Mouse (Mus musculus) left cerebral cortex, postnatal 10 days (tissue): ENCODE measurements at regions not wholly inside any gene's neighbourhood (a gene's known extent, or its start where the extent isn't known, plus 50 kb on each side); places are given as distances from the start of the nearest gene placed in this dataset.

Experiments used
- DNase-seq, 2 experiments: peaks; one replicate each; pipeline ENCODE4 v3.0.0; 2021 to 2022; ENCODE audit warnings: low spot score in 2 of 2, mixed read lengths in 1 of 2; ENCODE audit errors: extremely low spot score in 1 of 2
- intact Hi-C: fragments of 180-260 bp; cut with DNase I; formaldehyde crosslinking; loops from one replicate; pipeline ENCODE4 v1.15.1; 2025

DNA sequence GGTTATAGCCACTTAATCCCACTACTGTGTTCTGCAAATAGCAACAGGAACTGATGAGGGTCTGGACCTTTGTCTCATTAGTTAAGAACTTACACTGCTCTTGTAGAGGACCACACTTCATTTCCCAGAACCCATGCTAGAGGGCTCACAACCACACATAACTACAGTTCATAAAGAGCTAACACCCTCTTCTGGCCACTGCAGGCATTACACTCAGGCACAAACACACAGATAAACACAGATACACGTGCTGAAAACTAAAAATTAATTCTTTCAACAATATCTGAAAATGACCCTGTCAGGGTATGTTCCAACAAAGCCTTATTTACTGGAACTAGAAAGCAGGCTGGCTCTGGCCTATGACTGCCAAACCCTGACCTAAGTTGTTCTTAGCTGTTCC is 529.0 kb upstream of the Mctp2 start:
- intact Hi-C loops, result no loop called here
- no peak for DNase-seq

DNA sequence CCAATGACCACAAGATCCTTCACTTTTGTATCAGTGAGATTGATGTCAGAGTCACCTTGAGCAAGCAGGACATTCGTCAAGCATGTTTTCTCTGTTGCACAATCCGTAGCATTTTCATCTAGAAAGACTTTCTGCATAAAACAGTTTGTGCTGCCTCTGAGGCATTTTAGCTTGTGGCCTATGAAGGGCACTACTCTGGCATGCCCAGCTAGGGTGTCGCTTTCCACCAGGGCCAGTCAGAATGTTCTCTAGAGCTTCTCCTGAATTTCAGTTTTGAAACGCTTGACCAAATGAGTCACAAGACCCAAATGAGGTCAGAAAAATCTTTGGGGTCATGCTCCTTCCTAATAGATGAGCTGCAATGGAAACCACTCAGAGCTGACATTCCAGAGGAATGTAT is 529.6 kb upstream of the Mctp2 start:
- DNase-seq, result no peak
- intact Hi-C loops, result no loop called here

DNA sequence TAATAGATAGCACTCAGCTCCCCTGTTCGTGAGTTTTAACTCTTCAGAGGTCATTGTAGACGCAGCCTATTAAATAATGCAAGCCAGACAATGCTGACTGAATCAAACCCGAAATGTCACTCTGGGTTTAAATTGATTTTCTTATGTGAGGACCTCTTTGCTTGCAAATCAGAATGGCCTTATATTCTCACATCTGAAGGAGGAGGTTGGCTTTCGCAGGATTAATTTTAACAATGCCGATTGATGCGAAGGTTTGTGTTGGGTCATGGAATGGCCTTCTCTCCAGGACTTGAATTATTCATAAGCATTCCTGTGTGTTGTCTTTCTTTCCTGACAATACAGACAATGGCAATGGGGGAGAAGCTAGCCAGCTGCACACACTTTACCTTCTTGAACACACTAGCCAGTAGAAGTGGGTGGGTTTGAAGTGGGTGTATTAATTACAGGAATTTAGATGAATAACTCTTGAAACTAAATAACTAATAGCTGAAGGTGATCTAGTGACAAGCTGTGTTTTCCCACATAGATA is 530.1 kb upstream of the Mctp2 start:
- DNase-seq, result no peak
- intact Hi-C loops, result no loop called here

DNA sequence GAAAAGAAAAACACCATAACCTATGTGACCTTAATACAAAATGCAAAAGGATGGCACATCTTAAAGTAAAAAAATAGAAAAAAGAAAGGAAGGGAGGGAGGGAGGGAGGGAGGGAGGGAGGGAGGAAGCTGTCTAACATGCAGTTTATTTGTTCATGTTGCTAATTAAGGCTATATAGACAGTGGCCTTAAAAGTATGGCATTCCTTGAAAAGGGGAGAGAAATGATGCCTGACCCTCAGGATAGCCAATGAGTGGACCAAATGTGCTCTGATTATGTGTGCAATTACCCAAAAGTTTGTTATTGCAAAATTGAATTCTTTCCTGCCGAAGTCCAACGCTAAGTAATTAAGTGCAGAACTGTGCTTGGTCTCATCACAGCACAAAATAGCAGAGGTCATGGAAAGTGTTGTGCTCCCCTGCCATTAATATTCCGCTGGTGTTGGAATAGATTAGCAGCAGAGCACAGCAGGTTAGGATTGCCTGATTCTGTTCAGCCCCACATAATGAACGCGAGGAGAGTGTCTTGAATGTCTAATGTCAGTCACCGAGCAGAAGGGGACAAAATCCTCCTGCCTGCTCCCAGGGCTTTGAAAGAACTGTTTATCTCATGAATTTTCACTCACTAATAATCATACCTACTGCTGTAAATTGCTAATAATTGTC is 531.7 kb upstream of the Mctp2 start:
- DNase-seq, result no peak
- intact Hi-C loops, result no loop called here

DNA sequence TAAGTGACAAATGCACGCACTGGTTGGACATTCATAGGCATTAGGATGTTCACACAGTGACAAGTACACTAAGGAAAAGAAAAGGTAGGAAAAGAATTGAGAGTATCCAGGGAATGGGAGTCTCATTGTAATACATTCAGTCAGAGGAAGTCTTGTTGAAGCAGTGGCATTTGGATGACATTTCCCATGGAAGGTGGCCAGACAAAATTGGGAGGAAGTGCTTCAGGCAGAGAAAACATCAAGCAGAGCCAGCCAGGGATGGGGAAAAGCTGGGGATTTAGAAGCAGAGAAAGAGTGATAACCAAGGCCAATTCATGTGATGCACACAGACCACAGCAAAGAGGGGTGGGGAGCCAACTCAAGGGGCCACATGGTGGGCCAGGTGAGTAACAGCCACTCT is 524.0 kb upstream of the Rgma start:
- intact Hi-C loops, result no loop called here
- DNase-seq, result no peak

DNA sequence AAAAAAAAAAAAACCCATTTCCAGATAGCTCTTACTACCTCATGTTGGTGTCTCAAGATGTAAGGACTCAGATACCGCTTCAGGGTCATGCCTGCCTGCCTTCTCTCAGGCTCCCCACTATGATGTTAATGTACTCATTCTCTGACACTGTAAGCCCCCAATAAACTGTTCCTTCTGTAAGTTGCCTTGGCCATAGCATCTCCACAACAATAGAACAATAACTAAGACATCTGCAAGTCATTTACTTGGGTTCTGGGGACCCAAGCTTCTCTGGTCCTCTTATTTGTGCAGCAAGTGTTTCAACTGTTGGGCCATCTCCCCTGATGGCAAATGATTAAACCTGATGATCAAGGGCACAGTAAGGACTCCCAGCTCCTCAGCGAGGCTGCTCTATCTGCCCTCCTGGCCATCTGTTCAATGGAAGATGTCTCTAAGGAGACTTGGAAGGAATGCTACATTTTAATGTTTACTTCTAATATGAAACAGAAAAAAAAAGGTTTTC is 520.8 kb upstream of the Rgma start:
- no peak for DNase-seq
- intact Hi-C loops, result no loop called here

DNA sequence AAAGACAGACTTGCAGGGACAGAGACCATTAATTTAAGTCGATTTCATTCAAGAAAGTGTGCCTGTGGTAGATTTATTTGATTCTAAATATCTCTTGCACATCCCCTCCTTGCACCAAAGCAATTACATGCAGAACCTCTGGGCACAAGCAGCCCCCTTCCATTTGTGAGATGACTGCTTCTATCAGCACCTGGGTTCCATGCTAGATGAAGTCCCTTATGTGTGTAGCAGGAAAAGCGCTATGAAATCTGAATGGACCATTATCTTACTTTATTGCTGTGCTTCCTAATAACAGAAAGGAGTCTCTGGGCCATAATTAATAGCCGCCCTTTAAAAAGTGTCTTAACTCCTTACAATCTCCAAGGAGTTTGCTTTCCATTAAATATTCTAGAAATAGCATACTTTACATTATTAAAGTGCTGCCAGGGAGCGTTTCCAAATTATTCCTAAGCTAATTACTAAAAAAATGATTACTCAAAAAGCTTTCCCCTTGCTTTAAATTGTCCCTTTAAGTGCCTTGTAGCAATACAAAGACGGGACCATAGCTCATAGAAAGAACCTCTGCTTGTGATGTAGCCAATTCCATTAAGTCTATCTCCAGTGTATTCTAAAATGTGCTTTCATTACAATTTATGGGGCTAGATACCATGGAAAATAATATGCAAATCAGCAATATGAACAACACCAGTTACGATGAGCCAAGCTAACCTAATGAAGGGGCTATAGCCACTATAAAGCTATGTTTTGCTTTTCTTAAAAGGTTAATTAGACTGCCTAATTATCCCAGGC is 508.1 kb upstream of the Rgma start:
- intact Hi-C loops, result no loop called here
- no peak for DNase-seq

DNA sequence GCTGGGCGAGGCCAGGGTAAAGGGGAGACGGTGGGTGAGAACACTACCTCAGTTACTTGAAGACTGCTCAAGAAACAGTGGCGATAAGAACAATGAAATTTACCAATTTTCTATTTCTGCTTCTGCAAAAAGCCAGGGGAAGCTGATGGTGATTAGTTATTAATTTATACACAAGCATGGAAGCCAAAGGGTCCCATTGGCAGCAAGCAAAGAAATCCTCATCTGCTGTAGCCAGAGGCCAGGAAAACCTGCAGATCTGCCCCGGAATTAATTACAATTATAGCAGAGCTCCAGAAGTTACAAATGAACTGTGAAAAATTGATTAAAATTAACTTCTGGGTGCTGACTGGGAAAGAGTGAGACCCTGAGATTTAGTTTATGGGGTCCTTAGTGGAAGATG is 506.2 kb upstream of the Rgma start:
- DNase-seq, result no peak
- intact Hi-C loops, result no loop called here

DNA sequence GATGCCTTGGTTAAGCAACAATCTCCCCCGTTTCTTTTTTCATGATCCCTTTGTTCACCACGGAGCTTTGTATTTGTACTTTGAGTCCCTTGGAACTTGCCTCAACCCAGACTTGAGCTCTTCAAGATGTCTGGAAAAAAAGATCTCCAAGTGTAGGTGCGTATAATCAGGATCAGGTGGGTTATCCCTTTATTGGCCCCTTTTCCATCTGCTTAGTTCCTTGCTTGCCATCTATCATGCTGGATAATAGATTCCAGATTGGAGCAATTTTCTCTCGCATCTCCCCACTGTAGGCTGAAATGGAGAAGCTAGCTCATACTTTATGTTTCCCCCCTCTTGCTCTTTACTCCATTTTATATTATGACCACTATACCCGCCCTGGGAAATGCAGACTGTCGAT is 474.5 kb upstream of the Rgma start:
- no peak for DNase-seq
- intact Hi-C loops, result no loop called here

DNA sequence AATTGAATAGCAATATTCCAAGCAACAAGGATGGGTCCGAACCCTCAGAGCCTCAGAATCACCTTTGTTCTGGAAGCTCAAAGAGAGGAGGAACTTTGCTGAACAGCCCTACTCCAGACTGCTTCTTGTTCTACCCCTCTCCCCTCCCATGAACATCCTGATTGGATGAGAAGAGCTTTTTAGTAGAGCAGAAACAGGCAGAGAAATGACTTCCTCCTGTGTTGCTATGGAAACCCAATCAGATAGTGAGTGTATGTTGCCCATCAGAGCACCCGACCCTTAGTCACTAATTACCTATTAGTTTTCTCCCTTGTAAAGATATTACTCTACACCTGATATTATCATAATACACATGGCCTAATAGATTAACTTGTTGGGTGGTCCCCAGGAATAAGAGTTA is 469.4 kb upstream of the Rgma start:
- intact Hi-C loops, result no loop called here
- no peak for DNase-seq

DNA sequence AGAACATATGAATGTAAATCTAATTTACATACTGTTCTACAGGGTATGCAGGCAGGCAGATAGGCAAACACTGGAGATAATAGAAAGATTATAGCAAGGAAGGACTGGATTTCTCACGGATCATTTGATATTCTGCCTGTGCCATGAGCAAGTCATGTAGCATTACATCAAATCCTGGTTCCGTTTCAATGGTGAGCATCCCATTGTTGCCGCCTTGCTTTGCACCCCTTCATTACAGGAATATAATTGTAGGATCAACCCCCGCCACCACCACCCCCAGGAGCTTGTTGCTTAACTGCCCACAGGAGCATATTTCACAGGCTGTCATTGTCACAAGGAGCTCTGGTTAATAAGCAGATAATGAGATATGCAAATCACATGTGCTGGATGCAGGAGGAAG is 468.8 kb upstream of the Rgma start:
- intact Hi-C loops, result no loop called here
- DNase-seq, result no peak

DNA sequence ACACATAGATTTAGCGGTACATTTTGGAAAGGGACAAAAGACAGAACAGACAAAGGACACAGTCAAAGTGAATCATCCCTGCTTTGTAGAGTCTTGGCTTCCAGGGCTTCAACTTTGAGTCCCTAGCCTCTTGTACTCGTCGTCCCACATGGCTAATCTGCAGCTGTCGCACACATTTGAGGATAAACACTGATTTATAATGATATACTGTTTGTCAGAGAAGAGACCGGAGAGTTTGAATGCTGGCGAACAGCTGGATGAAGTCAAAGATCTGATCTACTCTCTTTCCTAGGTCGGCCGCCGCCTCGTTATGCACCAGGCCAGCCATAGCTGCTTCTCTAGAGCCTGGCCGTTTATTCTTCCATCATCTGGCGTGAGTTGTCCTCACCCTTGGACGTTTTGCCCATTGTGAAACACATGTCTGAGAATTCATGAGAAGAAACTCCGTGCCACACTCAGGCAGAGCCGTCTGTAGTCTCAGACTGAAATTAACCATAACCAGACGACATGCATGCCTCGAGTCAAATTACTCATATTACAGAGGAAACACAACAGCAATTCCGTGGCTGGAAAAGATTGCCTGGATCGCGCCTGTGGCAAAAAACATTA is 448.4 kb upstream of the Rgma start:
- intact Hi-C loops, result no loop called here
- no peak for DNase-seq

DNA sequence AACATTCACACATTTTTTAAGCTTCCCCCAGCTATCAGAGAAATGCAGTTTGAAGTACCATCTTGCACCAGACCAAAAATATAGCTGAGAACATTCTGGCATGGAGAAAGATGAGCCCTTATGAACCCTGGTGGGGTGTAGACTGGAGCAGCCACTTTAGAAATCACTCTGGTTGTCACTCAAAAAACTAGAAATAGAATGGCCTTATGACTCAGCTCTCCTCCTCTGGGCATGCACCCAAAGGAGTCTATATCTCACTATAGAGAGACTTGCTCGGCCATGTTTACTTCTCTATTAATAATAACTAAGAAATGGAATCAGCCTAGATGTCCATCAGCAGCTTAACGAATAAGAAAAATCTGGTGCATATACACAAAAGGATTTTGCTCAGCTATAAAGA is 436.5 kb upstream of the Rgma start:
- intact Hi-C loops, result no loop called here
- DNase-seq, result no peak

DNA sequence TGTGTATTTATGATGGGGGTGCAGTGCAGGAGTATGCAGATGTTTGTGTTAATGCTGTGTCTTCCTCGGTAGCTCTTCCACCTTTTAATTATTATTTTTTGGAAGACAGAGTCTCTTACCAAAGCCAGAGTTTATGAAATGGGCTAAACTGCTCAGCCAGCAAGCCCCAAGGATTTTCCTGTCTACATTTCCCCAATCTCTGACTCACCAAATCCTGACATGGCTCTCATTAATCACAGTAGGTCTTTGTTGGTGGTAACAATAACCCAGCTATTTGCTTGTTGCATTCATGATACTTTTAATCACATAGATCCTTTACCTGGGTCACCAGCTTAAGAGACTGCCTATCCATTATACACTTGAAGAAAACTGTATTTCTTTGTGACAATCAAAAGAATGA is 427.8 kb upstream of the Rgma start:
- no peak for DNase-seq
- intact Hi-C loops, result no loop called here

DNA sequence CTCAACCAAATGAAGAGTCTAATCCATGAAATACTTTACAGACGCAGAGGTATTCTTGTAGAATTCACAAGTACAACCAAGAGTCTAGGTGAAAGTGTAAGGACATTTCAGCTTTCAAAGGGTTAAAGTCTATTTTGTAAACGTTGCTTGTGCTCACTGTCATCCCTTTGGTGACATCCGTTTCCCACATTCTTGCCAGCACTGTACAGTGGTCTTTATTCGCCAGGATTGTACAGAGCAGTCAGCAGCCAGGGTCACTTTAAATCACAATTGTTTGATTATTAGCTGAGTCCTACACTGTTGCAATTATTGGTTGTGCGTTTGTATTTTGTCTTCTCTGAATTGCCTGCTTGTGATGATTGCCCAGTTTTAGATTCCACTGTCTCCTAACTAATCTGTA is 427.3 kb upstream of the Rgma start:
- no peak for DNase-seq
- intact Hi-C loops, result no loop called here

DNA sequence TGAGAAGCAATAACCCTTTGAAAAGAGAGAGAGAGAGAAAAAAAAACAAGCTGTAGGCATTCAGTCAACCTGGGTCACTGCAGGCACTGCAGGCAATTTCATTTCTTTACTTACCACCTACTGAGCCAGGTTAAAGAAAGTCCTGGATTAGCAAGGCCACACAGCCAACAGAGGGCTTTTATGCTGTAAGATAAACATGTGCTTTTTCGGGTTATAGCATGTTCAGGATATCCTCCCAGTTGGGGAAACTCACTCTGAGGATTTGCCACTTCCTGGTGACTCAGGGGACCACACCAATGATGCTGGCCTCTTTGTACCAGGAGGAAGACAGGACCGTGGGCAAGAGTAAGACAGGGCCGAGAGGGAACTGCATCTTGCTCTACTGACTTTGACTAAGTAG is 426.6 kb upstream of the Rgma start:
- intact Hi-C loops, result no loop called here
- DNase-seq, result no peak

DNA sequence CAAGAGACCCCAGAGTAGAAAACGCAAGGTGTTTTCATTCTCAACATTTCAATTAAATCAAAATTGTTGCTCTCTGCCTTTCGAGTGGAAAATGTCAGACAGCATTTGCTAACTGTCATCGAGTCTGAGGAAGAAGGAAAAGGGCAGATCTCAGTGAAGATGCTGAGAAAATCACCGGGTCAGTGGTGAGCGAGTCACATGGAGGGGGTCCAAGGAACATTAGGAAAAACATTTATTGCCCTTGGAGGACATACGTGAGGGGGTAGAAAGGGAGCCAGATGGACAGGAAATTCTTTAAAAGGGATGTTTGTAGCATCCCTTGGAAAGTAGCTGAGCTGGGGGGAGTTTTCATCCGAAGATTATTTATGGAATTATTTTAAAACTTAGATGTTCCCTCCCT is 425.4 kb upstream of the Rgma start:
- DNase-seq, result no peak
- intact Hi-C loops, result no loop called here

DNA sequence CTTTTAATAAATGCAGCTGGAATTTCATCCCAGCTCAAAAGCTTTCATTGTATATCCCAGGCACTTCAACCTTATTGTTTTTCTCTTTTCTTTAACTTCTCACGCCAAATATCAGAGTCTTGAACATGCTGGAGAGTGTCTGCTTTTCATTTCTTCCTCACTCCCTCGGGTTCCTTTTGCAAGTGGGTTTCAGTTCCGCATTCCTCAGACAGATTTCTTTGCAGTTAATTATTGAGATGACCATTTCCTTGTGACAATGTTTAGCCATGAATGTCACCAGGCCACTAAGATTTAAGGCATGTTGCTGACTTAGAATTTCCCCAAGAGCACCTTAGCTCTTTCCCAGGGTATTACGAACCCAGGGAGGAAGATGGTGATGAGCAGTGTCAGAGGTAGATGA is 417.6 kb upstream of the Rgma start:
- intact Hi-C loops, result no loop called here
- no peak for DNase-seq

DNA sequence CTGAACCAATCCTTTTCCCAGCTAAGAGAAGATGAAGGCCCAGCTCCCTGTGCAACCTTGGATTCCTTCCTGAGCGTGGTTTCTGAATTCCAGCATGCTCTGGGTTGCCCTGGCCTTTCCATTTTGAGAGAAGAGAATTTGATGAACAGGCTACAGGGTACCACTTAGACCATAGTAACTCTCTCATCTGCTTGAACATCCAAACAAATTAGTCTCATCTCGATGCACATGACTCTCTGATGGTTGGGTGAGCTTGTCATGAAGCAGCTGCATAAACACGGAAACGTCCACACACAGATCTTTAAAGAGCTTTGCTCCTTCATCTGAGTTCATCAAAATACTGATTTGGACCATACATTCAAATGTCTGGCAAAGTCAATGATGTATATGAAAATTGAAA is 414.0 kb upstream of the Rgma start:
- intact Hi-C loops, result no loop called here
- DNase-seq, result no peak

DNA sequence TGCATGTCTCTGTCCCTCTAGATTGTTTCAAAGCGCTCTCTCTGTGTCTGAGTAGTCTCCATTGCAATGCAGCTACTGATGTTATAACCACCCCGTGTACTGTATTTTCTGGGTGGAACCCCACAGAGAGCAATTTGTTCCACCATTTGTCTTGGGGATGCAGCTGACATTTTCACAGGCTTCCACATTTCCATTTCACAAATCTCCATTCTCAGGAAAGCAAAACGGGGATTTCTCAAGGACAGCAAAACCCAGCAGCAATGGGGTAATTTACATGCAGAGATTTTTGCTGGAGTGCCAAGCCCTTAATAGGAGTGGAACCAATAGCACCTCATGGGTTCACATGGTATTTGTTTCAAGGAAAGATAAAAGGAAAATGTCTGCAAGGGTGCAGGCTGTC is 412.5 kb upstream of the Rgma start:
- DNase-seq, result no peak
- intact Hi-C loops, result no loop called here
